Mouse (Mus musculus): ENCODE measurements around the gene Heatr6. TPM values are rescaled to one million over a fixed set of nuclear protein-coding genes. Genes with fewer than 3 reads are reported as not detected.

Gene Heatr6
- polyA plus RNA-seq, 1 experiment from 2014 or later = 23.5 TPM

DNA sequence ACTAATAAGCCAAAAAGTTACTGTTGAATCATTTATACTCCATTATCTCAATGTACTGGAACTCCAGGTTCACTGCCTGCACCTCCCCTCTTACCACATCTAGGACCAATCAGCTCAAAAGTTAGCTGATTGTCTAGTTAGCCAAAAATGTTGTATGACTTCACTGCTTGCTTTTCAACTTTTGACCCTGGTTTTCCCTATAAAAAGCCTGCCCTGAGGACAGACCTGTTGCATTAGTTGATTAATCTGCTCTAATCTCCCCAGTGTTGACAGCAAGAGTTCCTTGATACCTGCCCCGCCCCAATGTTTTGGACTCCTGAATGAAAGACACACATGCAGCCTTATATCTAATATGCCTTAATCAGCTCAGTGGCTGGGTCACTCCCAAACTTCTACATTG lies 22.4 kb upstream of the Heatr6 start:
- no peak for ATAC-seq (ENCODE audit: low read depth)
- Histone ChIP-seq H3K36me3 (ENCODE audit: control insufficient read depth, insufficient read depth, low read length) (no peaks in the 10 kb centered on the region), H3K27me3 (ENCODE audit: control insufficient read depth, insufficient read depth, low read depth, low read length) (no peaks in the 10 kb centered on the region), H3K4me3 (ENCODE audit: low read length) (no peak overlapping the region), H3K27ac (ENCODE audit: low read length) (no peak overlapping the region), H3K4me2 (ENCODE audit: low read depth, low read length) (no peak overlapping the region), H3K9me3 (ENCODE audit: control insufficient read depth, low read length) (peaks cover 3% of the 10 kb centered on the region; the same call in 1 of the 2 replicates), H3K9ac (ENCODE audit: low read length) (no peak overlapping the region), H3K4me1 (replicated peaks; ENCODE audit: control insufficient read depth, insufficient read depth, low read length) (no peaks in the 10 kb centered on the region)
- 65% methylated on average over 1 of the region's 1 CpGs for WGBS

- WGBS = 71% methylated on average over 5 of the region's 5 CpGs
- no peaks in the 10 kb centered on the region for H3K4me1 ChIP-seq (replicated peaks; ENCODE audit: control insufficient read depth, insufficient read depth, low read length)
- H3K27me3 ChIP-seq (ENCODE audit: control insufficient read depth, insufficient read depth, low read depth, low read length) = no peaks in the 10 kb centered on the region
- no peak overlapping the region for H3K27ac ChIP-seq (ENCODE audit: low read length)
- H3K9ac ChIP-seq (ENCODE audit: low read length) = no peak overlapping the region
- ATAC-seq (ENCODE audit: low read depth) = no peak
- no peaks in the 10 kb centered on the region for H3K36me3 ChIP-seq (ENCODE audit: control insufficient read depth, insufficient read depth, low read length)
- H3K4me2 ChIP-seq (ENCODE audit: low read depth, low read length) = no peak overlapping the region
- H3K4me3 ChIP-seq (ENCODE audit: low read length) = no peak overlapping the region
- H3K9me3 ChIP-seq (ENCODE audit: control insufficient read depth, low read length) = peaks cover 3% of the 10 kb centered on the region; the same call in 1 of the 2 replicates
Measured at GRCm38 (mm10) chr11:83733071-83733640, 20.3 kb upstream of the Heatr6 start.

- H3K27ac ChIP-seq (ENCODE audit: low read length) = no peak overlapping the region
- no peaks in the 10 kb centered on the region for H3K36me3 ChIP-seq (ENCODE audit: control insufficient read depth, insufficient read depth, low read length)
- no peak overlapping the region for H3K4me3 ChIP-seq (ENCODE audit: low read length)
- no peak overlapping the region for H3K4me2 ChIP-seq (ENCODE audit: low read depth, low read length)
- peaks cover 3% of the 10 kb centered on the region; the same call in 1 of the 2 replicates for H3K9me3 ChIP-seq (ENCODE audit: control insufficient read depth, low read length)
- no peak overlapping the region for H3K9ac ChIP-seq (ENCODE audit: low read length)
- no peak for ATAC-seq (ENCODE audit: low read depth)
- no peaks in the 10 kb centered on the region for H3K4me1 ChIP-seq (replicated peaks; ENCODE audit: control insufficient read depth, insufficient read depth, low read length)
- no peaks in the 10 kb centered on the region for H3K27me3 ChIP-seq (ENCODE audit: control insufficient read depth, insufficient read depth, low read depth, low read length)
- WGBS = 81% methylated on average over 1 of the region's 1 CpGs
Measured at GRCm38 (mm10) chr11:83734215-83734614, 19.3 kb upstream of the Heatr6 start.

GRCm38 (mm10) chr11:83735881-83736280 lies 17.6 kb upstream of the Heatr6 start:
- H3K9ac ChIP-seq (ENCODE audit: low read length) = no peak overlapping the region
- H3K4me1 ChIP-seq (replicated peaks; ENCODE audit: control insufficient read depth, insufficient read depth, low read length) = no peaks in the 10 kb centered on the region; the same call in 1 of the 2 replicates
- no peaks in the 10 kb centered on the region for H3K36me3 ChIP-seq (ENCODE audit: control insufficient read depth, insufficient read depth, low read length)
- H3K4me2 ChIP-seq (ENCODE audit: low read depth, low read length) = no peak overlapping the region
- no peak overlapping the region for H3K27ac ChIP-seq (ENCODE audit: low read length)
- H3K4me3 ChIP-seq (ENCODE audit: low read length) = no peak overlapping the region
- ATAC-seq (ENCODE audit: low read depth) = no peak
- H3K9me3 ChIP-seq (ENCODE audit: control insufficient read depth, low read length) = peaks cover 3% of the 10 kb centered on the region; the same call in 1 of the 2 replicates
- no peaks in the 10 kb centered on the region for H3K27me3 ChIP-seq (ENCODE audit: control insufficient read depth, insufficient read depth, low read depth, low read length)
- 46% methylated on average over 2 of the region's 2 CpGs for WGBS

- Histone ChIP-seq H3K4me1 (replicated peaks; ENCODE audit: control insufficient read depth, insufficient read depth, low read length) (peaks cover 2% of the 10 kb centered on the region; the same call in 1 of the 2 replicates), H3K9ac (ENCODE audit: low read length) (no peak overlapping the region), H3K27me3 (ENCODE audit: control insufficient read depth, insufficient read depth, low read depth, low read length) (no peaks in the 10 kb centered on the region), H3K36me3 (ENCODE audit: control insufficient read depth, insufficient read depth, low read length) (no peaks in the 10 kb centered on the region), H3K4me2 (ENCODE audit: low read depth, low read length) (no peak overlapping the region), H3K27ac (ENCODE audit: low read length) (no peak overlapping the region), H3K4me3 (ENCODE audit: low read length) (no peak overlapping the region), H3K9me3 (ENCODE audit: control insufficient read depth, low read length) (peaks cover 3% of the 10 kb centered on the region; the same call in 1 of the 2 replicates)
- WGBS = 74% methylated on average over 3 of the region's 3 CpGs
- no peak for ATAC-seq (ENCODE audit: low read depth)
Measured at GRCm38 (mm10) chr11:83737109-83737558, 16.4 kb upstream of the Heatr6 start.

DNA sequence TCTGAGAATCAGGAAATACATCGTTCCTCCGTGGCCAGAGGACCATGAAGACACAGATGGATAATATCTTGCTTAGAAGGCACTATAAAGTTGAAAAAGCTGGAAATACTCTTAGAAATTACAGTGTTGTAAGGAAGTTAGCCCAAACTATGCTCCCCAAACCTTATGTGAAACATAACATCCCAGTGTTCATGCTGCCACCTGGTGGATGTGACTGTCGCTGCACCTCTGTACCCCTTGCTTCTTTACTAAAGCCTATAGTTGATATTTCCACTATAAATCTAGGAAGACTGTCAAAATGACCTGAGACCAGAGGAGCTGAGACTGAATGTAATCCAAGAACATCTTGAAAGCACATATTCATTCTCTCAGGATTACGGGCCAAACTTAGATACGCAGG lies 14.3 kb upstream of the Heatr6 start:
- Histone ChIP-seq H3K27me3 (ENCODE audit: control insufficient read depth, insufficient read depth, low read depth, low read length) (no peaks in the 10 kb centered on the region), H3K36me3 (ENCODE audit: control insufficient read depth, insufficient read depth, low read length) (no peaks in the 10 kb centered on the region), H3K4me2 (ENCODE audit: low read depth, low read length) (no peak overlapping the region), H3K9me3 (ENCODE audit: control insufficient read depth, low read length) (no peaks in the 10 kb centered on the region), H3K9ac (ENCODE audit: low read length) (no peak overlapping the region), H3K27ac (ENCODE audit: low read length) (no peak overlapping the region), H3K4me3 (ENCODE audit: low read length) (no peak overlapping the region), H3K4me1 (replicated peaks; ENCODE audit: control insufficient read depth, insufficient read depth, low read length) (peaks cover 2% of the 10 kb centered on the region; the same call in 1 of the 2 replicates)
- 22% methylated on average over 5 of the region's 5 CpGs for WGBS
- no peak for ATAC-seq (ENCODE audit: low read depth)

- Histone ChIP-seq H3K27me3 (ENCODE audit: control insufficient read depth, insufficient read depth, low read depth, low read length) (no peaks in the 10 kb centered on the region), H3K9me3 (ENCODE audit: control insufficient read depth, low read length) (no peaks in the 10 kb centered on the region), H3K9ac (ENCODE audit: low read length) (no peak overlapping the region), H3K4me1 (replicated peaks; ENCODE audit: control insufficient read depth, insufficient read depth, low read length) (peaks cover 2% of the 10 kb centered on the region; the same call in 1 of the 2 replicates), H3K27ac (ENCODE audit: low read length) (peak overlapping the region; percentile 78), H3K4me2 (ENCODE audit: low read depth, low read length) (no peak overlapping the region), H3K4me3 (ENCODE audit: low read length) (no peak overlapping the region), H3K36me3 (ENCODE audit: control insufficient read depth, insufficient read depth, low read length) (no peaks in the 10 kb centered on the region)
- 49% methylated on average over 4 of the region's 4 CpGs for WGBS
- ATAC-seq (ENCODE audit: low read depth) = peak; percentile 83
Measured at GRCm38 (mm10) chr11:83740443-83740991, 13.0 kb upstream of the Heatr6 start.

- H3K4me1 ChIP-seq (replicated peaks; ENCODE audit: control insufficient read depth, insufficient read depth, low read length) = peaks cover 2% of the 10 kb centered on the region; the same call in 1 of the 2 replicates
- no peaks in the 10 kb centered on the region for H3K9me3 ChIP-seq (ENCODE audit: control insufficient read depth, low read length)
- no peak for ATAC-seq (ENCODE audit: low read depth)
- 0 out of 2 replicates have a peak, but pooled peaks cover 2% of the 10 kb centered on the region for H3K27me3 ChIP-seq (ENCODE audit: control insufficient read depth, insufficient read depth, low read depth, low read length)
- no peak overlapping the region for H3K9ac ChIP-seq (ENCODE audit: low read length)
- no peaks in the 10 kb centered on the region for H3K36me3 ChIP-seq (ENCODE audit: control insufficient read depth, insufficient read depth, low read length)
- 61% methylated on average over 5 of the region's 5 CpGs for WGBS
- no peak overlapping the region for H3K27ac ChIP-seq (ENCODE audit: low read length)
- H3K4me3 ChIP-seq (ENCODE audit: low read length) = no peak overlapping the region
- H3K4me2 ChIP-seq (ENCODE audit: low read depth, low read length) = no peak overlapping the region
Measured at GRCm38 (mm10) chr11:83741841-83742240, 11.7 kb upstream of the Heatr6 start.

DNA sequence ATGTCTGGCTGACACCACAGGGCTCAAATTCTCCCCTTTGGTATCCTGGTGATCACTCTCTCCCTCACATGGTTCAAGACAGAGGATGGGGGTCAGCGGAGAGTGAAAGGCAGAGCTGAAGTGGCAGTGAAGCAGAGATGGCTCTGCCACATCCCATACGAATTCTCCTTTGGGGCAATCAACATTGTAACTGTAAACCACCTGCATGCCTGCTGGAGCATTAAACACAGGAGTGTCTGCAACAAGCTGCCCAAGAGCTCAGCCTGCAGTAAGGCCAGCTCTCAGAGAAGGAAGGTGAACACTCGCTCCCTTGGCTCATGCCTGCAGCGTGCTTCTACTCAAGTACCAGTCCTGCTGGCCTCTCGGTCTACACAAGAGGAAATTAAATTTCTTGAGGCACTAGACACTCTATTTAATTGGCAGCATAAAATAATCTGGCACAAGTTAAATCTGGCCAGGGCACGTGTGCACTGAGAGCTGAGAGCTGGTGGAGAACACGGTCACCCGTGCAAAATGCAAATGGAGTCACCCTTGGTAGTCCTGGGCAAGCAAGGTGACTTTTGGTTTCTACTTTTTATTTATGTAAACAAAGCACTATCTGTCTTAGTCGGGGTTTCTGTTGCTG lies 10.7 kb upstream of the Heatr6 start:
- no peaks in the 10 kb centered on the region for H3K9me3 ChIP-seq (ENCODE audit: control insufficient read depth, low read length)
- H3K4me2 ChIP-seq (ENCODE audit: low read depth, low read length) = no peak overlapping the region
- H3K9ac ChIP-seq (ENCODE audit: low read length) = no peak overlapping the region
- 0 out of 2 replicates have a peak, but pooled peaks cover 2% of the 10 kb centered on the region for H3K27me3 ChIP-seq (ENCODE audit: control insufficient read depth, insufficient read depth, low read depth, low read length)
- no peaks in the 10 kb centered on the region for H3K36me3 ChIP-seq (ENCODE audit: control insufficient read depth, insufficient read depth, low read length)
- ATAC-seq (ENCODE audit: low read depth) = no peak
- H3K27ac ChIP-seq (ENCODE audit: low read length) = no peak overlapping the region
- 56% methylated on average over 9 of the region's 9 CpGs for WGBS
- H3K4me1 ChIP-seq (replicated peaks; ENCODE audit: control insufficient read depth, insufficient read depth, low read length) = peaks cover 2% of the 10 kb centered on the region; the same call in 1 of the 2 replicates
- H3K4me3 ChIP-seq (ENCODE audit: low read length) = no peak overlapping the region
